Mouse (Mus musculus) hindbrain, embryonic 11.5 days (tissue): Measurements from ENCODE around the gene Rap1gap2. TPM values are rescaled to one million over a fixed set of nuclear protein-coding genes. Genes with fewer than 3 reads are reported as not detected.
A peak's percentile ranks its signal among the peaks of the same experiment; 100 is the strongest.

Source experiments
- ATAC-seq: fragments of 200-750 bp; cut with Nextera tagmentation; 2 replicates; pipeline ENCODE4 v1.8.0; 2017; ENCODE audit warnings: mild to moderate bottlenecking, moderate TSS enrichment, moderate library complexity; ENCODE audit not compliant: low FRiP score
- DNase-seq: peaks from one replicate; pipeline ENCODE4 v3.0.0-alpha.2; 2015; ENCODE audit warnings: low spot score
- H3K27ac ChIP-seq: fragments of 300-500 bp; sonication (generic); 2 replicates; pipeline ENCODE4 v1.5.1; 2014; ENCODE audit warnings: mild to moderate bottlenecking, low read depth, low read length
- H3K27me3 ChIP-seq: fragments of 300-500 bp; sonication (generic); 2 replicates; pipeline ENCODE4 v1.6.1; 2014; ENCODE audit warnings: mild to moderate bottlenecking, low read length, moderate library complexity, mixed read lengths; ENCODE audit not compliant: control insufficient read depth, insufficient read depth
- H3K36me3 ChIP-seq: fragments of 300-500 bp; sonication (generic); 2 replicates; pipeline ENCODE4 v1.6.1; 2014; ENCODE audit warnings: mild to moderate bottlenecking, low read length, moderate library complexity, mixed read lengths; ENCODE audit not compliant: control insufficient read depth, insufficient read depth
- H3K4me1 ChIP-seq: fragments of 300-500 bp; sonication (generic); replicated peaks from 2 replicates; pipeline ENCODE4 v1.6.1; 2014; ENCODE audit warnings: low read length, mixed read lengths; ENCODE audit not compliant: control insufficient read depth, insufficient read depth
- H3K4me2 ChIP-seq: fragments of 300-500 bp; sonication (generic); replicated peaks from 2 replicates; pipeline ENCODE4 v1.6.1; 2014; ENCODE audit warnings: mild to moderate bottlenecking, low read depth, low read length
- H3K4me3 ChIP-seq: fragments of 300-500 bp; sonication (generic); 2 replicates; pipeline ENCODE4 v1.5.1; 2014; ENCODE audit warnings: low read depth, low read length
- H3K9ac ChIP-seq: fragments of 300-500 bp; sonication (generic); 2 replicates; pipeline ENCODE4 v1.6.1; 2014; ENCODE audit warnings: low read depth, low read length
- H3K9me3 ChIP-seq: fragments of 300-500 bp; sonication (generic); 2 replicates; pipeline ENCODE4 v1.6.1; 2016; ENCODE audit warnings: low read length; ENCODE audit not compliant: control insufficient read depth
- WGBS: fragments of 180-500 bp; shearing (Covaris S2); extraction: QIAGEN DNeasy Blood & Tissue Kit; methylation state at CpG from one replicate; pipeline ENCODE4 v1.1.7; 2014; 5-methylcytosine and 5-hydroxymethylcytosine counted together
- polyA plus RNA-seq: library from polyadenylated mRNA; unstranded; fragments of >200 nt; fragmentation: Nextera tagmentation; extraction: Ambion mirVana; gene quantifications from 2 replicates; pipeline ENCODE4 v1.2.1, GENCODE M21; 2014

Rap1gap2 gene
- polyA plus RNA-seq, 1 experiment from 2014 or later, result 2.7 TPM

- H3K4me1 ChIP-seq, result no peaks in the 10 kb centered on the region
- H3K27ac ChIP-seq, result no peak overlapping the region
- no peak overlapping the region for H3K9ac ChIP-seq
- H3K4me3 ChIP-seq, result no peak overlapping the region
- 89% methylated on average over 7 of the region's 7 CpGs for WGBS
- DNase-seq, result no peak
- no peaks in the 10 kb centered on the region for H3K27me3 ChIP-seq
- no peak for ATAC-seq
- H3K4me2 ChIP-seq, result no peak overlapping the region
- H3K36me3 ChIP-seq, result no peaks in the 10 kb centered on the region
- H3K9me3 ChIP-seq, result no peaks in the 10 kb centered on the region
Measured at GRCm38 (mm10) chr11:74485435-74486217, 125.1 kb downstream of the Rap1gap2 start.

- Histone ChIP-seq H3K27ac (no peak overlapping the region), H3K36me3 (no peaks in the 10 kb centered on the region), H3K4me3 (no peak overlapping the region), H3K9me3 (no peaks in the 10 kb centered on the region), H3K9ac (no peak overlapping the region), H3K4me2 (no peak overlapping the region), H3K27me3 (no peaks in the 10 kb centered on the region), H3K4me1 (no peaks in the 10 kb centered on the region)
- ATAC-seq (no peak), DNase-seq (no peak)
- WGBS, result 84% methylated on average over 5 of the region's 5 CpGs
Measured at GRCm38 (mm10) chr11:74483871-74484270, 126.8 kb downstream of the Rap1gap2 start.

- Histone ChIP-seq H3K4me1 (no peaks in the 10 kb centered on the region), H3K4me2 (no peak overlapping the region), H3K27ac (no peak overlapping the region), H3K4me3 (no peak overlapping the region), H3K36me3 (no peaks in the 10 kb centered on the region), H3K9me3 (no peaks in the 10 kb centered on the region), H3K9ac (no peak overlapping the region), H3K27me3 (no peaks in the 10 kb centered on the region)
- DNase-seq (no peak), ATAC-seq (no peak)
- 85% methylated on average over 6 of the region's 6 CpGs for WGBS
Measured at GRCm38 (mm10) chr11:74483153-74483817, 127.4 kb downstream of the Rap1gap2 start.

GRCm38 (mm10) chr11:74481797-74482196 is 128.9 kb downstream of the Rap1gap2 start:
- Histone ChIP-seq H3K27me3 (no peaks in the 10 kb centered on the region), H3K4me2 (no peak overlapping the region), H3K9ac (no peak overlapping the region), H3K36me3 (no peaks in the 10 kb centered on the region), H3K9me3 (no peaks in the 10 kb centered on the region), H3K27ac (no peak overlapping the region), H3K4me1 (no peaks in the 10 kb centered on the region), H3K4me3 (no peak overlapping the region)
- DNase-seq (peak; percentile 12), ATAC-seq (peak; percentile 56; the same call in 1 of the 2 replicates)
- WGBS, result 74% methylated on average over 5 of the region's 5 CpGs

- Histone ChIP-seq H3K9ac (no peak overlapping the region), H3K27me3 (no peaks in the 10 kb centered on the region), H3K4me1 (no peaks in the 10 kb centered on the region), H3K27ac (no peak overlapping the region), H3K4me3 (no peak overlapping the region), H3K36me3 (no peaks in the 10 kb centered on the region), H3K4me2 (no peak overlapping the region), H3K9me3 (no peaks in the 10 kb centered on the region)
- DNase-seq (no peak), ATAC-seq (no peak)
- WGBS, result 81% methylated on average over 5 of the region's 5 CpGs
Measured at GRCm38 (mm10) chr11:74479715-74480289, 130.9 kb downstream of the Rap1gap2 start.

- Histone ChIP-seq H3K4me1 (no peaks in the 10 kb centered on the region), H3K36me3 (no peaks in the 10 kb centered on the region), H3K9me3 (no peaks in the 10 kb centered on the region), H3K4me3 (no peak overlapping the region), H3K27ac (no peak overlapping the region), H3K4me2 (no peak overlapping the region), H3K27me3 (no peaks in the 10 kb centered on the region), H3K9ac (no peak overlapping the region)
- no peak for ATAC-seq
- WGBS, result 96% methylated on average over 2 of the region's 2 CpGs
- DNase-seq, result no peak
Measured at GRCm38 (mm10) chr11:74478877-74479276, 131.8 kb downstream of the Rap1gap2 start.

- Histone ChIP-seq H3K4me1 (no peaks in the 10 kb centered on the region), H3K36me3 (no peaks in the 10 kb centered on the region), H3K27ac (no peak overlapping the region), H3K4me2 (no peak overlapping the region), H3K27me3 (no peaks in the 10 kb centered on the region), H3K9me3 (no peaks in the 10 kb centered on the region), H3K4me3 (no peak overlapping the region), H3K9ac (no peak overlapping the region)
- WGBS, result 75% methylated on average over 10 of the region's 10 CpGs
- DNase-seq (no peak), ATAC-seq (no peak)
Measured at GRCm38 (mm10) chr11:74472671-74473070, 138.0 kb downstream of the Rap1gap2 start.

- Histone ChIP-seq H3K9ac (no peak overlapping the region), H3K36me3 (no peaks in the 10 kb centered on the region), H3K4me2 (no peak overlapping the region), H3K4me1 (no peaks in the 10 kb centered on the region), H3K27me3 (no peaks in the 10 kb centered on the region), H3K27ac (peak overlapping the region; percentile 43; the same call in 1 of the 2 replicates), H3K4me3 (no peak overlapping the region), H3K9me3 (no peaks in the 10 kb centered on the region)
- DNase-seq (peak; percentile 26), ATAC-seq (peak; percentile 84)
- 38% methylated on average over 6 of the region's 6 CpGs for WGBS
Measured at GRCm38 (mm10) chr11:74468195-74468594, 142.5 kb downstream of the Rap1gap2 start.
